Mouse (Mus musculus) retina, embryonic 14.5 days (tissue): Measurements from ENCODE around the gene Dnajc7.
"Not testable (repeated sequence)": the region's sequence is repeated elsewhere in the genome, so short reads cannot be mapped to it uniquely, and the experiment has no call there.

Experiments used
- DNase-seq: peaks from one replicate; pipeline ENCODE4 v3.0.0-alpha.2; 2015; ENCODE audit warnings: low spot score

The Dnajc7 gene

GRCm38 (mm10) chr11:100549466-100549865, 70.5 kb downstream of the Dnajc7 start:
- DNase-seq: no peak

- no peak for DNase-seq
These were observed 71.8 kb downstream of the Dnajc7 start for GRCm38 (mm10) chr11:100548141-100548540.

- no peak for DNase-seq
These were observed 73.0 kb downstream of the Dnajc7 start for GRCm38 (mm10) chr11:100546955-100547354.

GRCm38 (mm10) chr11:100545746-100546085, 74.3 kb downstream of the Dnajc7 start:
- DNase-seq: no peak

- DNase-seq: peak; percentile 93
These were observed 74.9 kb downstream of the Dnajc7 start, which contains the start of gene Ttc25 for GRCm38 (mm10) chr11:100544832-100545745. Gene Ttc25 (plus strand): TSS chr11:100545607.

- no peak for DNase-seq
These were observed 78.4 kb downstream of the Dnajc7 start for GRCm38 (mm10) chr11:100541577-100541976.

GRCm38 (mm10) chr11:100540966-100541365, 79.0 kb downstream of the Dnajc7 start:
- no peak for DNase-seq

GRCm38 (mm10) chr11:100536466-100536865, 83.5 kb downstream of the Dnajc7 start:
- DNase-seq: no peak

- no peak for DNase-seq
These were observed 84.0 kb downstream of the Dnajc7 start for GRCm38 (mm10) chr11:100535996-100536395.

- DNase-seq: not testable (repeated sequence)
These were observed 85.1 kb downstream of the Dnajc7 start for GRCm38 (mm10) chr11:100534821-100535220.

GRCm38 (mm10) chr11:100534411-100534810, 85.6 kb downstream of the Dnajc7 start:
- DNase-seq: not testable (repeated sequence)

GRCm38 (mm10) chr11:100533871-100534270, 86.1 kb downstream of the Dnajc7 start:
- no peak for DNase-seq
